Mouse (Mus musculus) brain, embryonic 18.5 days (tissue): Measurements from ENCODE around the gene Tinagl1.
A peak's percentile ranks its signal among the peaks of the same experiment; 100 is the strongest.

ENCODE experiments used
- DNase-seq: peaks from one replicate; pipeline ENCODE4 v3.0.0-alpha.2; 2012; ENCODE audit warnings: low read depth, low spot score

Gene Tinagl1

DNA sequence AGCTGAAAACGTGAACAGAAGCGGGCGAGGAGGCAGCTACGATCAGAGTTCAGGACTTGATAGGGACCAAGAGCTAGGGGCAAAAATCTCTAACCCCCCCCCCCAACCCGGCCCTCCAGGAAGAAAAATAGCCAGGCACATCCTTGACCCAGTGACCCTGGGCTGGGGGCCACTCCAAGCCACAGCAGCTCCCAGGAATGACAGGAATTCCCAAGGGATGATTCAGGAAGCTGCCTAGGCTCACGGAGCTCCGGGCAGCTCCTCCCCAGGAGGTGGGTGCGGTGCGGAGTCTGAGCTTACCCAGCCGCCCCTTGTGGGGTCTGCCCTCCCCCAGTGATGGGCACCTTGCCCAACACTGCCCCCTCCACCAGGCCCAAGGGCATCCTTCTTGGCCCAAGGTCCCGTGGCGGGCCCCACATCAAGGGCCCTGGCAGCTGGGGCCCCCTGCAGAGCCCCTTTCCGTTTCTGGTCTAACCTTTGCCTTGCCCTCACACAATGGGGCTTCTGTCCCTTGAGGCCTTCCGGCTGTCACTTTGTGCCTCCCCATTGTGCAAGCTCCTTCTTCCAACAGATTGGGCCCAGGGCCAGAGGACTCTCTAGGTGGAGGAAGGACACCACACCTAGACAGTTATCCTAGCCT lies at the start of gene Tinagl1:
TSS of gene Tinagl1 (minus strand) at position 51 of the 640 bp plus-strand sequence.
- no peak for DNase-seq

DNA sequence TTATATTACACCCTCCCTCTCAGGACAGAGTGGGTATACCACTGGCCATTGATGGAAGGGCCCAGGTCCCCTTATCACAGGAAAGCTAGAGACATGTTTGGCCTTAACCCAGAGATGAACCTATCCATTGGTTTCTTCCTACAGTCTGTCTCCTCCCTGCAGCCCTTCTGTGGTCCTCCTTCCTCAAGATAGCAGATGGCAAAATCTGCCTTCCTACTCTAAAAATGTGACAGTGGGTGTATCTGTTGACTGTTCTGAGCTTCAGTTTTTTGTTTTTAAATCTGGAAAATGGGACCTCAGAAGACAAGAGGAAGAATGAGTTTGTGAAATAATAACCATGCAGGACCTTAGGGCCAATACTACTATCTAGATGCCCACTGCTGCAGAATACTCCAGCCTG lies 49.1 kb upstream of the Tinagl1 start:
- DNase-seq = no peak

DNA sequence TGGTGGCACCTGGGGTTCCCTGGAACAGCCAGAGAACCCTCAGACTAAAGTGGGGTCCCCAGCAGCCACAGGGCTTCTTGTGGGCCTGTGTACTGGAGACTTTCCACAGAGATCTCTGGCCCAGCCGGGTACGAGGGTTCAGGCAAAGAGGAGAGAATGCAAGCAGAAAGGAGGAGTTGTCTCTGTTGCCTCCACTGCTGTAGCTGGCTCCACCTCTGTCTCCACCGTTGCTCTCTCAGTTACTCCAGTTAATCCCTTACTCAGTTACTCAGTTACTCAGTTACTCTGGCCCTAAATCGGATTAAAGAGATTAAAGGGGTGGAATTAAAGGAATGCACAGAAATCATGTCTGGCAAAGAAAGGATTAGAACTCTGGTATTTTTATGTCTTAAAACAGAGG lies 47.3 kb upstream of the Tinagl1 start, which contains the start of gene Gm853:
TSS of gene Gm853 (minus strand) at position 223 of the 400 bp plus-strand sequence.
- DNase-seq = no peak

DNA sequence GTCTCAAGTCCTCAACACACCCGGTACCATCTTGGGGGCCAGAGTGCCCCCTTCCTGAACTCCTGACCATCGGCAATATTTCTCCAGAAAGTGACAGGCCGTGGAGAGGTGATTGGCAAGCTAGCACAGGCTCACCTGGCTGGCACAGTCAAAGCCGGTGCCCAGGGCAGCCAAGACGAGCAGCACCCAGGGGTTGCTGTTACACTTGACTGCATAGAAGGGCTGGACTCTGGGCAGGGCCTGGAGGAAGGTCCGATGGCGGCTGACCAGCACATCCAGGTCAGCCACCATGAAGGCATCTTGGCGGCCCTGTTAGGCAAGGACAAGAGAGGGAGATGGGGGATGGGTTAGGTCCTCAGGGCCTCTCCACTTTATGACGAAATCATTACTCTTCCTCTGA lies 45.3 kb upstream of the Tinagl1 start:
- DNase-seq = no peak

DNA sequence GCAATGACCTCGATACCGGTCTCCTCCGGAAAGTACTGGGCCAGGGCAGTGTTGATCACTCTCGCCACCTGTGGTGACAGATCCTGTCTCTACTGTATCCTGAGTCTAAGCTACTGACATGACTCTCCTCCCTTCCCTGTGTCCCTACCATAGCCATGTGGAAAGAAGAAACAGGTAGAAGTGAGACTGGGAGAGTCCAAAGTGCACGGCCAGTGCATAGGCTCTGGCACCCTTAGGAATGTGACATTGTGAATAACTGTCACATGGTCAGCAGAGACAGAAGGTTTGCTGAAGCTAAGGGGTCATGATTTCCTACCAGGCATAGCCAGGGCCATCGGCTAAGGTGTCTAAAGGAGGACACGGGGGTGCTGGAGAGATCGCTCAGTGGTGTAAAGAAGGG lies 40.5 kb upstream of the Tinagl1 start:
- DNase-seq = no peak

DNA sequence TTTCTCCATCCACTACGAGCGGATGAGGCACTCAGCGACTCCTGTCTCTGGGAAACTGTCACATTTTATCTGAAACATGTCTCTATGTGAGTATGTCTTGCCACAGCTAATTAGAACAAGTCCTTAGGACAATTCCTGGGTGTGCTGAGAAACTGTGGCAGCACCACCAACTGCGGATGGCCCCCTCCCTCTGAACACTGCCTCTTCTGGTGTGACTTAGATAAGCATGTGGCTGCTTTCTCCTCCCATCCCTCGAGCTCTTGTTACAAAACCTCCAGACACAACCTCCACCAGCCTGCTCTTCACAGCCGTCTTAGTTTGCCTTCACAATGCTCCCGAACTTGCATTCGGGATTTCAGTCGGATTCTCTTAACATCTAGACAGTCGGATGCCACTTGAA lies 38.9 kb upstream of the Tinagl1 start:
- DNase-seq = no peak

DNA sequence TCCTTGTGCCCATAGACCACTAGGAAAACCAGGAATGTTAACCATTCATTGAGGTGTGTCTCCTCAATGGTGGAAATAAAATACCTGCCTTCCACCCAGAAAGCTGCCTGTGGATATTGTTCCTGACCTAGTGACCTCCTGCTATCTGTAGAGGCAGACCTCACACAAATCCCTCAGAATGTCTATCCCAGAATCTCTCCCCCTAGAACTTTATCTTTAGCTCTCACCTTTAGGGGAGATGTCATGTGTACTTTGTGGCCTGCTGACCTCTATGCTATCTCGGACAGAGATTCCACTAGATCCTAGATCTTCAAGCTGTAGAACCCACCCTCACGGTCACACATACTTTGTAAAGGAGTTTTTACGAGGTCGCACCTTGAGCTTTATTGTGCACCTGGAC lies 38.3 kb upstream of the Tinagl1 start:
- DNase-seq = no peak

DNA sequence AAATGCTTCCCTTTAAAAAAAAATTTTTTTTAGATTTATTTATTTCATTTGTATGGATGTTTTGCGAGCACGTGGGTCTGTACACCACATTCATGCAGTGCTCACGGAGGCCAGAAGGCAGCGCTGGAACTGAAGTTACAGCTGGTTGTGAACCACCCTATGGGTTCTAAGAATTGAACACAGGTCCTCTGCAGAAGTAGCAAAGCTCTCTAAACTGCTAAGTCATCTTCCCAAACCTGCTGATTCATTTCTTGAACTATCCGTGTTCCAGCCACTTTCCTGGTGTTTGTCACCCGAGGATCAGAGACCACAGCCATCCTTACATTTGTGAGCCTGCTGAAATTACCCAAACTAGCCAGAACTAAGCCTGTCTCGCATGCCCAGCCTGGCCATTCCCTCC lies 37.5 kb upstream of the Tinagl1 start:
- DNase-seq = no peak

DNA sequence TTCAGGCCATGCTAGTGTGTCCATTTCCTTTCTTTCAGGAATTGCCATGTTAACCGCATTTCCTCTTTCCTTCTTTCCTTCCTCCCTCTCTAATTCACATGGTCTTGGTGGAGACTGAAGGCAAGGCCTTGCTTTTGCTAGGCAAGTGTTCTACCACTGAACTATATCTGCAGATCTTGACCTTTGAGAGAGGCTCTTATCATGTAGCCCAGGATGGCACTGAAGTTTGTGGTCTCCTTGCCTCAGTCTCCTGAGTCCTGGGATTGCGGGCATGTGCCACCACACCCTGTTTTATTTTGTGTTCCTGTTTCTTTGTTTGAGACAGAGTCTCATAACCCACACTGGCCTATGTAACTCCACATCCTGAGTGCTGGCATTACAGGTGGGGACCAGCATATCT lies 36.9 kb upstream of the Tinagl1 start:
- DNase-seq = no peak

DNA sequence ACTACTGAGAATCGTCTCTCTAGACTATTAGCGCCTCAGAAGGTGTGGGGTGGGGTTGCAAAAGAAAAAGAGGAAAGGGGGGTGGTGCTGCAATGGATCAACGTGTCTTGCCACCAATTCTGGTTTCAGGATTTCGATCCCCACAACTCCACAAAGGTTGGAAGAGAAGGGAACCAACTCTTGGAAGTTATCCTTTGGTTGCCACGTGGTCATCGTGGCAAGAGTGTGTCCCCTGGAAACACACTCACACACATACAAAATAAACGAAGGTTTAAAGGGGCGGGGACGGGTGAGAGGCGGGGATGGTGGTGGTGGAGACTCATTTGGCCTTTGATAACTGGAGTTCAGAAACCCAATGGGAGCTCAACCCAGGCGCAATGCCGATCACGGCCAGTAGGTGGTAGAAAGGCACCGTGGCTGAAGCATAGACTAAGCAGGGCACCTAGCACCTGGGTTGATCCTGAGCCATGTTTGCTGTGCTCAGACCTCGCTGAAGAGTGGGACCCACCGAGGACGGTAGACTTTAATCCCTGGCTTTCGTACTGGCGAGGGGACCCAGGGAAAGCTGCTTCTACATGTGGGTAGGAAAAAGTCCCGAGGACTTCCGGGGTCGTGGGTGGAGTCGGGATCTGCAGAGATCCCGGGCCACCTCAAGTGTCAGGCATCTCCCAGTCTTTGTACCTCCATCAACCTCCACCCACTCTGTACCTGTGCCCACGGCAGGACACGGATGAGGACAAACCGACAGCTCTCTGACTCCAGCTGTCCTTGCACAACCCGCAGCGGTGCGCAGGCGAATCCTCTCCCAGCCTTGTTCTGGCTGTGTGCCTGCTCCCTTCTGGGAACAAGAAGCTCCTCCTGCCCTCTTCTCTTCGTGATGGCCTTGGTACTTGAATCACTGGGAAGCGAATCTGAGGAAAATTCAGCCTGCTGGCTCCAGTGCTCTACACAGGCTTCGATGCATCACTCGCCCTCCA lies 24.1 kb upstream of the Tinagl1 start:
- peak; percentile 40 for DNase-seq

DNA sequence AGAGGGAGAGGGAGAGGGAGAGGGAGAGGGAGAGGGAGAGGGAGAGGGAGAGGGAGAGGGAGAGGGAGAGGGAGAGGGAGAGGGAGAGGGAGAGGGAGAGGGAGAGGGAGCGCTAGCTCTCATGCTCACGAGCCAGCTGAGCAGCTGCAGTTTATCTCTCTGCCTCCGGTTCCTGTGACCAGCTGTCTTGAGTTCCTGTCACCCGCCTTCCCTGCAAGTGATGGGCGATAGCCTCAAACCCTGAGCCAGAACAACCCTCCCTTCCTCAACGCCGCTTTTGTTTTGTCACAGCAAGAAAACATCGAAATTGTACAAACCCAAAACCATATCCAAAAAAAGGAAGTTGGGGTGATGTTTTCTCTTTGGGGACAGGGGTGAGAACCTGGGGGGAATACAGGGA lies 21.6 kb upstream of the Tinagl1 start:
- no peak for DNase-seq

DNA sequence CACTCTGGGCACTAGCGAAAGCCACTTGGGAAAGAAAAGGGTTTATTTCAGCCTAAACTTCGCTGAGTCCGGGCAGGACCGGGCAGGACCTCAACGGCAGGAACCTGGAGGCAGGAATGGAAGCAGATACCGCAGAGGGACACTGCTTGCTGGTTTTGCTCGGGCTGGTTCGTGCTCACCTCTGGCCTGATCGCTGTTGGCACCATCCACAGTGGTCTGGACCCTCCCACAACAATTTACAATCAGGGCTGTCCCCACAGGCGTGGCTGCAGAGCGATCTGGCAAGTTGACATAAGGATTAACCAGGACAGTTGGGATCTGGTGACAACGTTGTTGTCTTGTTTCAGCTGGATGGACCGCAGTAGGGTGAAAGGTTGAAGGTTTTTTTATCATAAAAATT lies 21.0 kb upstream of the Tinagl1 start:
- no peak for DNase-seq

DNA sequence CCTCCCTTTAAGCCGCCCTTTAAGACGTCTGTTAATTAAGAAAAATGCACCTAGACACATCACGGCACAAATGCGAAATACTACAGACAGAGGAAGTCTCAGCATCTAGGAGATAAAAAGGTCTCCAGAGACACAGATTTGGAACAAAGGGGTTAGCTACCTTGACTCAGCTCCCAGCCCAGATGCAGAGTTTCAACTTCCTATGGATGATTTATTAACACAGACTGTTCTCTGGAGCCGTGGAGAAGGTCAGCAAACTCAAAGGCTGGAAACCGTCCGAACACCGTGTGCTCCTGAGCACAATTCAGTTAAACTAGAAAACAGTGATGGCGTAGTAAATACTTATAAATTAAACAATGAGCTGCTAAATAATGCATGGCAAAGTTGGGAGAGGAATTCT lies 17.3 kb upstream of the Tinagl1 start:
- DNase-seq = no peak

DNA sequence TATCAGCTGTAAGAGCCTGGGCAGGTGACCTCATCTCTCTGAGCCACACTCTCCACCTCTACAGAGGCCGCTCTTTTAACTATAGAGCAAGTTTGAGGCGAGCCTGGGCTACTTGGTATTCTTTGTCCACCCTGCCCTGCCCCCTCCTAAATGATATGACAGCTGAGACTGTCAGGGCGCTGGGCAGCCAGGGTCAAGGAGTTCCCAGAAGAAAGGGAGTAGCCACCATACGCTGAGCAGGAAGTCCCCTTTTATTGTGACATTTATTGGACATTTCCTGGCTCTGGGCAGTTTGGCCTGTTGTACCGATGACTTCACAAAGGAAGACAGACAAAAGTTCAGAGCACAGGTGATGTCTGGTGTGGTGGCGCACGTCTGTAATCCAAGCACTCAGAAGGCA lies 14.7 kb upstream of the Tinagl1 start:
- no peak for DNase-seq

DNA sequence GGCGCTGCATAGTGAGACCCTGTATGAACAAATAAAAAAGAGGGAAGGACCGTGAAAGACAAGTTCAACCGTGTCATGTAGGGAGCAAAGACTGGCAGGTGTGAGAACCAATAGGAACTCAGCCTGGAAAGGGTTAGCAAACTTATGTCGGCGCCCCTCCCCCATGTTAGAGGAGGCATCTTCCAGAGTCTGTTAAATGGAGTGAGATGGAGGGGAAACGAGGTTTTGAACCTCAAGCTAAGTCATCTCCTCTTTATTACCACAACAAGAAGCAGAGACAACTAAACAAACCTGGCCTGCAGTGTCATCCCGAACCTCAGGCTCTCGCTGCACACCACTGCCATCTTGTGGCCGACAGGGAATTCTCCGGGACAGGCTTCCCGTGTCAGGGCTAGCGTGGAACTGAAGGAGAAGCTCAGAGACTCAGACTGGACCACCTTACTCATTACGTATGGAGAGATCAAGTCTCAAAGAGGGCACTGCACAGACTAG lies 13.9 kb upstream of the Tinagl1 start:
- DNase-seq = peak; percentile 64

DNA sequence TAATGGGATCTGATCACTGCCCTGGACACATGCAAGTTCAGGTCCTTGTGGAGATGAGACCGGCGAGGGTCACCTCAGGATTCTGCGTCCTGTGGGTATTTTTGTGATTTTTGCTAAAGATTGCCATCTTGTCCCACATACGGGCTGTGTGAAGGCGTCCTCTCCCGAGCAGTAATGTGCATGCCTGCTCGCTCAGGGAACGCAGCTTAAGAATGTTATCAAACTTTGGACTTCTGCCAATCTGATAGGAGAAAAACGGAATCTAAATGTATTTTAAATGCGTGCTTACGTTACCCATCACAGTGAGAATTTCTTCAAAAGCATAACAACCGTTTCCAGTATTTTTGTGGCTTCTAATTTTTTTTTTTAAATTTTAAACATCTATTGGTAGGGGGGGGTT lies 12.0 kb upstream of the Tinagl1 start:
- peak; percentile 26 for DNase-seq

DNA sequence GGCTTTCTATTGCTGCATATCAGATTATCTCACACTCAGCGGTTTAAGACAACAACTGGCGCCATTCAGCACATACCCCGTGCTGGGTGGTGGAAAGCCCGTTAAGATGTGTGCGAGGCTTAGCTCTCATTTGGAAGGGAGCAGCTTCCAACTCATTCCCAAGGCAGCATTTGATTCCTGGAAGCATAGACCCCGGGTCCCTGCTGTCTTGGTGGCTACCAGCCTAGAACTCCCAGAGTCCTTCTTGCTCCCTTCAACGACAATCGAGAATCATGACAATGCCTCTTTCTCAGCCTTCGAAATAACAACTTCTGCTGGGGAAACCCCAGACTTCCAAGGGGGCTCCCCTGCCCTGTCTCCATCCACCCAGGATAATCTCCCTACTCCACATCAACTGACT lies 11.5 kb upstream of the Tinagl1 start:
- no peak for DNase-seq

DNA sequence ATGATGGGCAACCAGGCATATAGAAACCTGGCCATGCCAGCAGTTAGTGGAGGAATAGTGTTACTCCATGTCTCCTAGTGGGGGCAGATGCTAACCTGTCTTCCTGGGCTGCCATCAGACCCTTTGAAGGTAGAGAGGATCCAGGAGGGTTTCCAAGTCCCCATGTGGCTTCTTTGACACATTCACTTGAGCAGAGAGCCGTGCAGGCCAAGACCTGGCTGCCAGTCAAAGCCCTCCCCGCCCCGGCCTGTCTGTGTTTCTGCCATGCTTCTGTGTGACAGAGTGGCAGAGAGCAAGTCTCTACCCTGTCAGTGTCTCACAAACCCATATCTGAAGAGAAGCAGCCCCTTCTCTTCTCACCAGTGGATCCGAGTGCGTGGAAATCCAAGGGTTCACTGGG lies 9.0 kb upstream of the Tinagl1 start:
- DNase-seq = no peak

DNA sequence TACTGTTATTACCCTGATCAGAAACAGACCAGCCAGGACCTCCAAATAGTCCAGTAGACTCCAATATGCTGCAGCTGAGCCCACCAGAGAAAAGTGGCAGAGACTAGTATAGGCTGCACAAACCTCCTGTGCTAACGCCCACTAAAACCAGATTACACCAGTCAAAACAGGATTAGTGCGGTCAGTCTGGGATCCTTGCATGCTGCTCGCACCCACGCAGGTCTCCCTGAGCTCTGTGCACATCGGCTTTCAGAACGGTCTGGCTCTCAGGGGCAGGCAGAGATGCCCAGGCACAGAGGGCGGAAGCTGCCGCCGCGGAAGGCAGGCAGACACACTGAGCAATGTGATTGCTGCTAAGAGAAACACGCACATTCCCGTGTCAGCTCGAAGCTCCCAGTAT lies 8.1 kb upstream of the Tinagl1 start:
- DNase-seq = no peak

DNA sequence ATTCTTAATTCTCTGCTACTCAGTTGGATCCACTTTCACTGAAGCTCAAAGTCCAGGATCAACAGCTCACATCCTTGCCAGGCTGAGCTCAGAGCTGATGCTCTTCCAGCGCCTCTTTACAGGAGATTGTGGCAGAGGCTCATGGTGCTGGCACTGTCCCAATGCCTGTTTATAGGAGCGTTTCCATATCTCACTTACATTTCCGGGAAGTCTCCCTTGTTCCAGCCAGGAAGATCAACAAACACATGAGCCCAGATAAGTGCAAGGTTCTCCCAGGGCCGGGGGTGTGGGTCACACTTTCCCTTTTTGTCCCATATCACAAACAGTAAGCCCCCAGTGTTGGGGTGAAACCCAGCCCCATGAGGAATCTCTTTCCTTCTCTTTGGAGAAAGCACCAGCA lies 7.0 kb upstream of the Tinagl1 start:
- DNase-seq = no peak

DNA sequence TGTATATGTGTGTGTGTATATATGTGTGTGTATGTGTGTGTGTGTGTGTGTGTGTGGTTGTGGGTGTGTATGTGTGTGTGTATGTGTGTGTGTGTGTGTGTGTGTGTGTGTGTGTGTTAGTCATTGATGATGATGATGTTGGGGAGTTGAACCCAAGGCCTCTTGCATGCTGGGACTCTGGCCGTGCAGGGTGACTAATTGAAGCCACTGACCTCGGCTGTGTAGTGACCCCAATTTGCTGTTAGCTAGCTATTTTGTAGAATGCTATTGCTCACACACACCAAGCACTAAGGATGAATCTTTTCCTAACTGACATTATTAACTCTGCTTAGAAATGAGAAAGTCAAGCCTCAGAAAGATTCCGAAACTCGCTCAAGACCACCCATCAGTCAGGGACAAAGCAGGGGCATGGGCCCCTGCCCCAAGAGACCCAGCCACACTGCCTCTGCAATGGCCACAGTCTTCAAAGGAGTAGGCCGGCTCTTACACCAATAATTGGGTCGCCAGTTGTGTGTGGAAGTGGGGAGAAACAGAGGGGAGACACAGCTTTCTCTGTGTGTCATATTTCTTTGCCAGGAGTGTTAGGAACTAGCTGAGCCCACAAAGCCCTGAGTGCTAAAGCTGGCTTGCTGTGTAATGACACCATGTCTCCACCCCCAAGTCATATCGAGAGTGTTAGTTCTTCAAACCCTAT lies 6.1 kb upstream of the Tinagl1 start:
- no peak for DNase-seq

DNA sequence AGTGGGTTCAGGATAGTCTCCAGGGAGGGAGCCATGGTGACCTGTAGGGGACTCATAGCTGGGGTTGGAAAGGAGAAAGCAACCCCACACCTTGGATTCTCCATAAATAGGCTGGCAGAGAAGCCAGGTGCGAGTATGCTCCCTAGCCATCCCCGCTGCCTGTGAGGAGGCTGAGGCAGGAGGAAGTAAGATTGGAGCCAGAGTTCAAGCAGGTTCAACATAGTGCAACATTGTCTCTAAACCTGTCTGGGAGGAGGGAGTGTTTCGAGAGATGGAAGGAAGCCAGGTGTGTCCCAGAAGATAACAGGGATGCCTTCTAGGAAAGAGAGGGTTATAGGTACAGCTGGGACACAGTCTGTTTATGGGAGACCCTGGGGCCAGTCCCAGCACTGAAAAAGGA lies 5.0 kb upstream of the Tinagl1 start:
- DNase-seq = no peak
